Mouse (Mus musculus) forebrain, embryonic 14.5 days (tissue): ENCODE data around the gene Spag16. TPM values are rescaled to one million over a fixed set of nuclear protein-coding genes. Genes with fewer than 3 reads are reported as not detected.
A peak's percentile ranks its signal among the peaks of the same experiment; 100 is the strongest.

Experiments used
- ATAC-seq: fragments of 200-750 bp; cut with Nextera tagmentation; 2 replicates; pipeline ENCODE4 v1.8.0; 2017; ENCODE audit warnings: mild to moderate bottlenecking, moderate library complexity
- DNase-seq: peaks from one replicate; pipeline ENCODE4 v3.0.0-alpha.2; 2015; ENCODE audit warnings: low spot score
- H3K27ac ChIP-seq: fragments of 300-500 bp; sonication (generic); 2 replicates; pipeline ENCODE4 v1.5.1; 2014; ENCODE audit warnings: low read depth, mild to moderate bottlenecking, control low read depth, low read length, moderate library complexity
- H3K27me3 ChIP-seq: fragments of 300-500 bp; sonication (generic); replicated peaks from 2 replicates; pipeline ENCODE4 v1.6.1; 2014; ENCODE audit warnings: low read length, control low read depth, mixed read lengths; ENCODE audit not compliant: control insufficient read depth, insufficient read depth
- H3K36me3 ChIP-seq: fragments of 300-500 bp; sonication (generic); 2 replicates; pipeline ENCODE4 v1.6.1; 2014; ENCODE audit warnings: low read length, control low read depth; ENCODE audit not compliant: control insufficient read depth, insufficient read depth
- H3K4me1 ChIP-seq: fragments of 300-500 bp; sonication (generic); 2 replicates; pipeline ENCODE4 v1.6.1; 2014; ENCODE audit warnings: antibody characterized with exemption, low read length, control low read depth; ENCODE audit not compliant: control insufficient read depth, insufficient read depth
- H3K4me2 ChIP-seq: fragments of 300-500 bp; sonication (generic); 2 replicates; pipeline ENCODE4 v1.6.1; 2014; ENCODE audit warnings: mild to moderate bottlenecking, control low read depth, low read length
- H3K4me3 ChIP-seq: fragments of 300-500 bp; sonication (generic); 2 replicates; pipeline ENCODE4 v1.5.1; 2014; ENCODE audit warnings: low read depth, low read length, control low read depth
- H3K9ac ChIP-seq: fragments of 300-500 bp; sonication (generic); 2 replicates; pipeline ENCODE4 v1.6.1; 2014; ENCODE audit warnings: mild to moderate bottlenecking, low read length, control low read depth, moderate library complexity
- H3K9me3 ChIP-seq: fragments of 300-500 bp; sonication (generic); replicated peaks from 2 replicates; pipeline ENCODE4 v1.6.1; 2016; ENCODE audit warnings: low read length, control low read depth, mixed read lengths; ENCODE audit not compliant: control insufficient read depth
- WGBS: fragments of 180-500 bp; shearing (Covaris S2); extraction: QIAGEN DNeasy Blood & Tissue Kit; methylation state at CpG from one replicate; pipeline ENCODE4 v1.1.7; 2014; 5-methylcytosine and 5-hydroxymethylcytosine counted together
- polyA plus RNA-seq: library from polyadenylated mRNA; unstranded; fragments of >200 nt; fragmentation: Nextera tagmentation; extraction: Ambion mirVana; gene quantifications from 2 replicates; pipeline ENCODE4 v1.2.1, GENCODE M21; 2014

The Spag16 gene
- polyA plus RNA-seq, 1 experiment from 2014 or later, result 1.7 TPM

- Histone ChIP-seq H3K27ac (no peak overlapping the region), H3K9me3 (no peaks in the 10 kb centered on the region), H3K9ac (no peak overlapping the region), H3K27me3 (no peaks in the 10 kb centered on the region), H3K4me1 (no peaks in the 10 kb centered on the region), H3K4me3 (no peak overlapping the region), H3K4me2 (no peak overlapping the region), H3K36me3 (no peaks in the 10 kb centered on the region)
- ATAC-seq (no peak), DNase-seq (no peak)
- 88% methylated on average over 3 of the region's 3 CpGs for WGBS
Observed at GRCm38 (mm10) chr1:70703934-70704333, 877.2 kb downstream of the Spag16 start.

- no peaks in the 10 kb centered on the region for H3K27me3 ChIP-seq
- H3K9ac ChIP-seq, result no peak overlapping the region
- no peaks in the 10 kb centered on the region for H3K9me3 ChIP-seq
- H3K4me3 ChIP-seq, result no peak overlapping the region
- H3K4me1 ChIP-seq, result no peaks in the 10 kb centered on the region
- 79% methylated on average over 3 of the region's 3 CpGs for WGBS
- no peak for ATAC-seq
- H3K36me3 ChIP-seq, result no peaks in the 10 kb centered on the region
- H3K4me2 ChIP-seq, result no peak overlapping the region
- H3K27ac ChIP-seq, result no peak overlapping the region
- no peak for DNase-seq
Observed at GRCm38 (mm10) chr1:70705821-70706220, 879.1 kb downstream of the Spag16 start.

GRCm38 (mm10) chr1:70725045-70725444 lies 898.3 kb downstream of the Spag16 start:
- H3K4me2 ChIP-seq, result peak overlapping the region; percentile 47
- H3K4me3 ChIP-seq, result peak overlapping the region; percentile 15; the same call in 1 of the 2 replicates
- ATAC-seq (no peak), DNase-seq (peak; percentile 53)
- no peak overlapping the region for H3K27ac ChIP-seq
- H3K4me1 ChIP-seq, result no peaks in the 10 kb centered on the region
- WGBS, result 50% methylated on average over 5 of the region's 5 CpGs
- H3K27me3 ChIP-seq, result no peaks in the 10 kb centered on the region
- H3K36me3 ChIP-seq, result no peaks in the 10 kb centered on the region
- H3K9me3 ChIP-seq, result no peaks in the 10 kb centered on the region
- H3K9ac ChIP-seq, result no peak overlapping the region

- Histone ChIP-seq H3K4me2 (peak within 1 kb of the TSS; percentile 47), H3K4me1 (no peaks in the 10 kb centered on the region), H3K9ac (peak within 1 kb of the TSS; percentile 36; the same call in 1 of the 2 replicates), H3K9me3 (no peaks in the 10 kb centered on the region), H3K36me3 (no peaks in the 10 kb centered on the region), H3K27me3 (no peaks in the 10 kb centered on the region), H3K4me3 (peak within 1 kb of the TSS; percentile 15), H3K27ac (no peak within 1 kb of the TSS)
- ATAC-seq (peak; percentile 81), DNase-seq (peak; percentile 72)
- 10% methylated on average over 13 of the region's 13 CpGs for WGBS
Observed at GRCm38 (mm10) chr1:70725655-70726066, 898.9 kb downstream of the Spag16 start, which contains the start of gene Vwc2l. Gene Vwc2l, plus strand, starts transcription at chr1:70725715.

Other genes with a start within 250 kb of the Spag16 start
- gene Ikzf2, start 139.7 kb upstream of the Spag16 start, polyA plus RNA-seq, result 1.7 and 3.3 TPM in 2 replicates